Mouse (Mus musculus) ES-E14 (cell line): ENCODE data around the gene Tmcc2.

Experiments used
- CHD2 ChIP-seq: IDR thresholded peaks from 2 replicates; pipeline ENCODE4 v1.6.1; 2014; ENCODE audit warnings: mild to moderate bottlenecking, low read depth, low read length, inconsistent platforms
- HCFC1 ChIP-seq: IDR thresholded peaks from 2 replicates; pipeline ENCODE4 v1.6.1; 2012; ENCODE audit warnings: low read length, inconsistent platforms, borderline replicate concordance; ENCODE audit not compliant: insufficient read depth
- MAFK ChIP-seq: IDR thresholded peaks from 2 replicates; pipeline ENCODE4 v1.6.1; 2014; ENCODE audit warnings: mild to moderate bottlenecking, low read depth, low read length, inconsistent platforms; ENCODE audit not compliant: insufficient read depth
- ZC3H11A ChIP-seq: IDR thresholded peaks from 2 replicates; pipeline ENCODE4 v1.6.1; 2012; ENCODE audit warnings: low read depth, mild to moderate bottlenecking, inconsistent platforms, low read length, borderline replicate concordance
- ZNF384 ChIP-seq: IDR thresholded peaks from 2 replicates; pipeline ENCODE4 v1.6.1; 2012; ENCODE audit warnings: low read depth, low read length, inconsistent platforms

DNA sequence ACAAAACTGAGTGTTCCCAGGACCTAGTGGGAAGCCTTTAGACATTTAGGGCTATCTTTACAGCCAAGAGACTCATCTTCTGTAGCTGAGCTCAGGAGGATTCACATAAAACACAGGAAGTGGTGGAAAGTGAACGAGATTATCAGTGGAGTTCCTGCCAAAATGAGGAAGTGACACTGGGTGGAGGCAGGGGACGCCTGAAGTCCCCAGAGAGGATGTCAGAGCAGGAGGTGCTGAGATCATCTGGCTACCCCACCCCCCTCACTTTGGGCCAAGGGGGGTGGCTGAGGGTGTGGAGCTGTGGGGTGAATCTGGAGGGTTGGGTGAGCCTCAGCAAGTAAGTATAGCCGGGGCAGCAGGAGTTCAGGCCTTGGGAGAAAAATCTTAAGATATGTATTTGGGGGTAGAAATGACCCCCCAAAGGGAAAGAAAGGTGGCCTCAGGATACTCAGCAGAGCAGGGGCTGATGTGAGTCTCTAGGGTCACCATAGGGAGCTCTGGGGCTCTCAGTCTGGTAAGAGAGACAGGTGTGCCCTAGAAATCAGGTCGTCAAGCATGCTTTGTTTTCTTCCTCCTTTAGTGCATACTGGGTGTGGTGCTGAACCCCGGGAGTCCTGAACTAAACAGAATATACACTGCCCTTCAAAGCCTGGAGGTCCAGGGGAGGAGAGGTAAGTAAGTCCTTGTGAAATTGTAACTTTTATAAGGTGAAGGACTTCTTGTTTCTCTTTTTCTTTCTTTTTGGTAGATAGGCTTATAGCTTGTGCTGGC is 49.2 kb downstream of the Tmcc2 start:
- TF ChIP-seq MAFK = no peak
- no peak for TF ChIP-seq HCFC1
- no peak for TF ChIP-seq ZC3H11A
- TF ChIP-seq CHD2 = no peak
- no peak for TF ChIP-seq ZNF384
